Mouse (Mus musculus) kidney, adult 2 months (tissue): Measurements from ENCODE around the gene Tigit.

Experiments
- CTCF ChIP-seq: fragments of 200-500 bp; conservative IDR thresholded peaks from 2 replicates; pipeline ENCODE4 v1.5.1; 2011; ENCODE audit warnings: low read depth, mild to moderate bottlenecking, control low read depth, low read length, moderate library complexity, mixed read lengths; ENCODE audit not compliant: insufficient read depth, insufficient read length
- POLR2A ChIP-seq: fragments of 200-500 bp; IDR thresholded peaks from one replicate; pipeline ENCODE4 v1.6.1; 2011; ENCODE audit warnings: low read depth, low read length, control low read depth

DNA sequence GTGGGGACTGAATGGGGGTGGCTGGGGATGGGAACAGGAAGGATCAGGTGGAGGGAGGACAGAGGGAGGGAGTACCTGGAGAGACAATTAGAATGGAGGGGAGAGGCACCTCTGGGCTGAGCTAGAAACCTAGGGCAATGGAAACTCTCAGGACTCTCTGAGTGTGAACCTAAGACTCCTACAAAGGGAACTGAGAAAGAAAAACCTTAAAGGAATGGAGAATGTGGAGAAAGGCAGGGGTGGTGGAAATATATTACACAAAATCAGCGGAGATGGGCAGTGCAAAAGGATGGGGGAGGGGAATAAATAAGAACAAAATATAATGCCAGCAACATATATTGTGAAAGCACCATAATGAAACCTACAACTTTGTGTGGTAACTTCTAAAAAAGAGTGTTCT lies 8.0 kb upstream of the Tigit start:
- TF ChIP-seq POLR2A (no peak), CTCF (no peak)
